Mouse (Mus musculus): ENCODE measurements around the gene Sik1. TPM values are rescaled to one million over a fixed set of nuclear protein-coding genes. Genes with fewer than 3 reads are reported as not detected.

The Sik1 gene
- polyA plus RNA-seq (2015; fragmentation: Nextera tagmentation; extraction: Ambion mirVana): 5.7 and 8.4 TPM in 2 replicates

GRCm38 (mm10) chr17:31855597-31856518, at the start of gene Sik1:
Sik1 (minus strand) TSS chr17:31855804.

Other genes starting within 250 kb of the Sik1 start
- 1.2 and 2.9 TPM in 2 replicates for gene Cbs, start 218.6 kb downstream of the Sik1 start, polyA plus RNA-seq (2015; fragmentation: Nextera tagmentation; extraction: Ambion mirVana)
- 120 and 144 TPM in 2 replicates for gene U2af1, start 196.9 kb downstream of the Sik1 start, polyA plus RNA-seq (2015; fragmentation: Nextera tagmentation; extraction: Ambion mirVana)
- not detected in 2 replicates for gene Cryaa, start 178.0 kb downstream of the Sik1 start, polyA plus RNA-seq (2015; fragmentation: Nextera tagmentation; extraction: Ambion mirVana)
- gene Rrp1b, start 180.3 kb upstream of the Sik1 start, polyA plus RNA-seq (2015; fragmentation: Nextera tagmentation; extraction: Ambion mirVana): 15.4 and 24.0 TPM in 2 replicates
- gene Hsf2bp, start 180.5 kb upstream of the Sik1 start, polyA plus RNA-seq (2015; fragmentation: Nextera tagmentation; extraction: Ambion mirVana): 0.08 and 0.16 TPM in 2 replicates

Measured in adrenal gland, postnatal 0 days (tissue).